Mouse (Mus musculus) heart, adult 11 months (tissue): ENCODE results near the gene Kazald1.
A peak's percentile ranks its signal among the peaks of the same experiment; 100 is the strongest.

ENCODE experiments used
- DNase-seq: peaks from one replicate; pipeline ENCODE4 v3.0.0; 2022

Kazald1 gene

GRCm38 (mm10) chr19:45048644-45049365 is 26.2 kb upstream of the Kazald1 start:
- peak; percentile 91 for DNase-seq

- DNase-seq: peak; percentile 96
These were observed 25.5 kb upstream of the Kazald1 start for GRCm38 (mm10) chr19:45049523-45049922.

- DNase-seq: peak; percentile 92
These were observed 21.6 kb upstream of the Kazald1 start for GRCm38 (mm10) chr19:45053451-45053850.

GRCm38 (mm10) chr19:45054892-45055690 is 19.9 kb upstream of the Kazald1 start:
- no peak for DNase-seq

GRCm38 (mm10) chr19:45056364-45056763 is 18.7 kb upstream of the Kazald1 start:
- DNase-seq: peak; percentile 93

GRCm38 (mm10) chr19:45056908-45057698 is 17.9 kb upstream of the Kazald1 start:
- DNase-seq: peak; percentile 90

GRCm38 (mm10) chr19:45057724-45058112 is 17.3 kb upstream of the Kazald1 start:
- DNase-seq: no peak

- DNase-seq: peak; percentile 100
These were observed 16.8 kb upstream of the Kazald1 start for GRCm38 (mm10) chr19:45058113-45058839.

- no peak for DNase-seq
These were observed 16.2 kb upstream of the Kazald1 start for GRCm38 (mm10) chr19:45058841-45059240.

GRCm38 (mm10) chr19:45063565-45064292 is 11.3 kb upstream of the Kazald1 start:
- no peak for DNase-seq

- no peak for DNase-seq
These were observed 9.8 kb upstream of the Kazald1 start for GRCm38 (mm10) chr19:45065226-45065625.

GRCm38 (mm10) chr19:45067170-45067569 is 7.9 kb upstream of the Kazald1 start:
- no peak for DNase-seq

- DNase-seq: no peak
These were observed 7.1 kb upstream of the Kazald1 start for GRCm38 (mm10) chr19:45067758-45068510.

- DNase-seq: peak; percentile 94
These were observed 1.0 kb upstream of the Kazald1 start for GRCm38 (mm10) chr19:45073871-45074542.

GRCm38 (mm10) chr19:45075323-45076035 is 438 bp downstream of the Kazald1 start:
- DNase-seq: peak; percentile 96

- no peak for DNase-seq
These were observed 1.1 kb downstream of the Kazald1 start for GRCm38 (mm10) chr19:45076036-45076575.

GRCm38 (mm10) chr19:45076586-45077510 is 1.8 kb downstream of the Kazald1 start:
- peak; percentile 96 for DNase-seq
